Mouse (Mus musculus): Measurements from ENCODE around the gene Camkk1.

Camkk1 gene

GRCm38 (mm10) chr11:73018471-73019146, at the start of gene Camkk1:
TSS of gene Camkk1 (plus strand) at chr11:73019008.
- DNase-seq (ENCODE audit: low spot score) = peak; percentile 92

DNA sequence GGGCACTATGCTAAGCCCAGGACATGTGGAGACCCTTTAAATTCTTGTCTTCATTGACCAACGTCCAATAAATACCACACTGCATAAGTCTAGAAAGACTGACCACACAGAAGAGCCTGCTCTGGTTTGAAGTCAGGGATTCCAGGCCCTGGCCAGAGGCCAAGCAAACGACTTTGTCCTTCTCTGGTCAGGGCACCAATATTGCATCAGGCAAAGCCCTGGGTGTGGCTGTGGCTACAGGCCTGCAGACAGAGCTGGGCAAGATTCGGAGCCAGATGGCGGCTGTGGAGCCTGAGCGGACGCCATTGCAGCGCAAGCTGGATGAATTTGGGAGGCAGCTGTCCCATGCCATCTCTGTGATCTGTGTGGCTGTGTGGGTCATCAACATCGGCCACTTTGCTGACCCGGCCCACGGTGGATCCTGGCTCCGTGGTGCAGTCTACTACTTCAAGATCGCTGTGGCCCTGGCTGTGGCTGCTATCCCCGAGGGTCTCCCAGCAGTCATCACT, 43.8 kb upstream of the Camkk1 start:
- DNase-seq (ENCODE audit: low spot score) = no peak

GRCm38 (mm10) chr11:72982516-72982915, 36.3 kb upstream of the Camkk1 start:
- no peak for DNase-seq (ENCODE audit: low spot score)

DNA sequence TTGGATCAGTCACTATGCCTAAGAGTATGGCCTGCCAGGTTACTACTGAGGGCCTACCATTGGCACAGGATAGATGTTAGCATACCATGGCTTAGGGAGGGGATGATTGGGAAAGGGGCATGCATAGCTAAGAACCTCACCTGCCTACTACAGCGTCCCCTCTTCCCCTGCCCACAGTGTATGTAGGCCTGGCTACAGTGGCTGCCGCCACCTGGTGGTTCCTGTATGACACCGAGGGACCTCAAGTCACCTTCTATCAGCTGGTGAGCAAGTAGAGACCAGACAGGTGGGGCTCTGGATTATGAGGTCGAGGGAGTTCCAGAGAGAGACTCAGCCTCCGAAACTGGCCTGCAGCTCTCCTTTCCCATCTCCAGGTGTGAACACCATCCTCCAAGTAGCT, 35.5 kb upstream of the Camkk1 start:
- DNase-seq (ENCODE audit: low spot score) = no peak

- no peak for DNase-seq (ENCODE audit: low spot score)
These were observed 32.1 kb upstream of the Camkk1 start for GRCm38 (mm10) chr11:72986745-72987144.

DNA sequence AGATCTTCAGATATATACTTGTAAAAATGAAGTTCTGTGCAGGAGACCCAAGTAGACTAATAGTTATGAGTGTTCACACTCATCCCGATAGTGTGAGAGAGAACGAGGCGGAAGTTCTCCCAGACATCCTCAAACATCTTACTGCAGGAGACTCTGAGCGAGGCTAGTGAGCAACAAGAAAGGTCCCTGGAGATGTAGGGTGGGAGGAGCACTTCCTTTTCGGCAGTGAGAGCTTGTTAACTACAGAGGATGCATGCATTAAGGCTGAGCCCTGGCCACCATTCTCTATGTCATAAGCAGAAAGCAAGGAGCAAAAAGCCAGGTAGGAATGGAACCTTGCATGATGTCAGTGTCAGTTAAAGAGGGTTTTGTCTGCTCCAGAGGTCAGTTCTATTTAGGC, 31.6 kb upstream of the Camkk1 start:
- DNase-seq (ENCODE audit: low spot score) = no peak

DNA sequence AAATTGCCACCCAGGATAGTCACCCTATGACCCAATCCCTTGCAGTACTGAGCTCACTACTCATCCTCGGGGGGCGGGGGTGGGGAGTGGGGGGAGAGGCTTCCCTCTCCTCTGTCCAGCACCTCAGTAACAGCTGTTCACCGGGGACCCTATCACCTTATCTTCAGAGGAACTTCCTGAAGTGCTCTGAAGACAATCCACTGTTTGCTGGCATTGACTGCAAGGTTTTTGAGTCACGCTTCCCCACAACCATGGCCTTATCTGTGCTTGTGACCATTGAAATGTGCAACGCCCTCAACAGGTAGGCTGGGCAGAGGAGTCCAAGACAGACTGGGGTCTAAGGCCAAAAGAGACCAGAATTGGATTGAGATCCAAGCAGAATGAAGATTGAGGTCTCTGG, 31.0 kb upstream of the Camkk1 start:
- no peak for DNase-seq (ENCODE audit: low spot score)

GRCm38 (mm10) chr11:72989044-72989443, 29.8 kb upstream of the Camkk1 start:
- no peak for DNase-seq (ENCODE audit: low spot score)

- no peak for DNase-seq (ENCODE audit: low spot score)
These were observed 28.1 kb upstream of the Camkk1 start for GRCm38 (mm10) chr11:72990688-72991087.

GRCm38 (mm10) chr11:72991961-72992360, 26.8 kb upstream of the Camkk1 start:
- peak; percentile 54 for DNase-seq (ENCODE audit: low spot score)

DNA sequence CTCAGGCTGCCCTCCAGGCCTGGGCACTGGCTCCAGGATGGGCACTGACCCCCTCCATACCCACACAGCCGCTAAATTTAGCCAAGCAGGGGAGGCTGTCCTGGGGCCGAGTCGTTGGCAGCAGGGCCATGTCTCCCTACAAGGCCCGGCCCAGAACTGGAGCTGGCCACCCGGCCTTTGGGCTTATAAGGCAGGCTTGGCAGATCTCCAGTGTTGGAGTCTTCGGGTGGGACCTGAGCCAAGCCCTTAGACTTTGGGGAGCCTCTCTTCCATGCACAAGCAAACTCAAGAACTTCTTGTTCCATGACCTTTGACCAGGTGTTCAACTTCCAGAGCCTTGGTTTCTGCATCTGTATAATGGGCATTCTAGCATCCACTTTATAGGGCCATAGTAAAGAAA, 22.5 kb upstream of the Camkk1 start:
- peak; percentile 64 for DNase-seq (ENCODE audit: low spot score)

DNA sequence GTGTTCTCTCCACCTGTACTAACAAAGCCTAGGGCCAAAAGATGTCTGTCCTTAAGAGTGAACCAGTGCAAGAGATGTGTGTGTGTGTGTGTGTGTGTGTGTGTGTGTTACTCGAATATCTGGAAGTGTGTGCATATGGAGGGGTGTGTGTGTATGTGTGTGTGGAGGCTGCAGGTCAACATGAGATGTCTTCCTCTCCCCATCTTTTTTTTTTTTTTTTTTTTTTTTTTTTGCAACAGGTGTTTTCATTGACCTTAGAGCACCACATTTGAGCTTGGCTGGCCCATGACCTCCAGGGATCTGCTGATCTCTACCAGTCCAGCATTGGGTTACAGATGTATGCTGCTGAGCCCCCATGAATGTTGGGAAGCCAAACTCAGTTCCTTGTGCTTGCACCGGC, 22.0 kb upstream of the Camkk1 start:
- no peak for DNase-seq (ENCODE audit: low spot score)

DNA sequence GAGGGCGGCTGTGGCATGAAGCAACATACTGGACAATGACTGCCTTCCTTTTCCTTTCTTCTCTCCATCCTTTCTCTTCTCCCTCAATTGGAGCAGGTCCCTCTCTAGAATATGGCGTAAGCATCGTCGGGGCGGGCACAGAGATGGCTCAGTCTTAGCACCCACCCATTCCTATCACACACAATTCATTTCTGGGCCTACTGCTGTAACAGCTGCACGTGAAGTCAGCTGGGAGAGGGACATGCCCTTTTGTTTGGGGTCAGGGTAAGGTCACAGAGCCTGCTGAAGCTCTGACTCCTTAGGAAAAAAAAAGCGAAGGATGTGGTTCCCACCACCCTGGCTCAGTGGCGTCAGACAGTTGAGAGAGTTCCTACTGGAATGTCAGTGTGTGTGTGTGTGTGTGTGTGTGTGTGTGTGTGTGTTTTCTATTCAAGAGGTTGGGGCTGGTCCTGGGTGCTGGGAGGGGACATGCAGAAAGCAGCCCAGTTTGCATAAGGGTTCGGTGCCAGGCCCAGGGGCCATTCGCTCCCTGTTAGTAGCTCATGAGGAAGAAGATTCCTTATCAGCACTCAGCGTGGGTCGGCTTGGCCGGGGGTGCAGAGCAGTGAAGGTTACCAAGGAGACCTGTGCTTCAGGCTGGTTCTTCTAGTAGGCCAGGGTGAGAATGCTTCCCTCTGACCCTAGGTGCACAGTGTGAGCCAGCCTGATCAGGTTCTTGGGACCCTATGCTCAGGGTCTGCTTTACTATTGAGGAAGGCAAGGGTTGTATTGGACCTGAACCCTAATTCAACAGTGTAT, 21.1 kb upstream of the Camkk1 start:
- no peak for DNase-seq (ENCODE audit: low spot score)

DNA sequence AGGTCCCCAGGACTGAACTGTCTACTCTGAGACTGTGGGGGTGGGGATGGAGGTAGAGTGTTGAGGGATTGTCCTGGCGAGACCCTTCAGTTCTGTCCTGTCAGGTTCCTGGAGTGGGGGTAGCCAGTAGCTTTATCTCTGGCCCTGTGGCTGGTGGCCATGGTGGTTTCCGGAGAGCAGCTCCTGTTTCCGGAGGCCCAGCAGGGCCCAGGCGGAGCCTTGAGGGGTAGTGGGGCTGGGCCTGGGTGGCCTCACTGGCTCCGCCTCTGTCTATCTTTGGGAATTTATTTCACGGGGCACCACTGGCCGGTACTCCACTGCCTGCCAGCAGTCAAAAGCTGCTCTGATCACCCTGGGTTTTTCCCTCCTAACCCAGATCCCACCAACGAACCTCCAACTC, 20.0 kb upstream of the Camkk1 start, which contains the start of gene P2rx1:
P2rx1 (plus strand) TSS at position 333 of the 400 bp plus-strand sequence.
- no peak for DNase-seq (ENCODE audit: low spot score)

DNA sequence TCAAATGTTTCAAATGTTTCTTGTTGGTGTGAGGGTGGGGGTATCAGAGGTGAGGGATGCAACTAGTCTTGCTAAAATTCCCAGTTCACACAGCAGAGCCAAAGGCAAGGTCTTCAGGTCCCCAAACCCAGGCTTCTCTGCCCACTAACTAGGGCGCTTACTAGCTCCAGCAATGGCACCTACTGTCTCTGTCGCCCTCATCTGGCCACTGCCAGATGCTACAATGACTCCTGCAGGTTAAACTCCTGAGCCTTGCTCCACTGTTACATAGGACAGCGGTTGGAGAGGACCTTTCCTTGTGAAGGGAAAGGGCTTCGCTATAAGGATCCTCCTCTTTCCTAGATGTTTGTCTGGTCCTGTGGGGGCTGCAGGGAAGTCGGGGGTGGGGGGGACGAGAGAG, 17.8 kb upstream of the Camkk1 start:
- peak; percentile 82 for DNase-seq (ENCODE audit: low spot score)

DNA sequence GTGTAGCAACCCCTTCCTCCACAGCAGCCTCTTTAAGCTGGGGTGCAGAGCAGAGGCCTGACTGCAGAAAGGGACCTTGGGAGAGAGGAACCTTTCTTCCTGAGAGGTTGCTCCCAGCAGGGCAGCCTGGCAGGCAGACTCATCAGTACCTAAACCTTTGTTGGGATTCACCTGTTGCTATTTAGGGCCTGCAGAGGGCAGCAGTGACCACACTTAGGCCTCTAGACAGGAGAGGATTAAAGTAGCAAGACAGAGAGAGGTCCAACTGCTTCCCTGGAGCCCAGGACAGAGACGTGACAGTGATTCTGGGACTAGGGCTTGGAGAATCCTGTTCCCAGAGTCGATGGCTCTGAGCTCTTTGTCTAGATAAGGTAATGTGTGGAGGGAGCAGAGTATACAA, 12.4 kb upstream of the Camkk1 start:
- DNase-seq (ENCODE audit: low spot score) = no peak

GRCm38 (mm10) chr11:73007113-73007512, 11.7 kb upstream of the Camkk1 start:
- no peak for DNase-seq (ENCODE audit: low spot score)

GRCm38 (mm10) chr11:73007698-73008481, 10.9 kb upstream of the Camkk1 start:
- DNase-seq (ENCODE audit: low spot score) = peak; percentile 85

- DNase-seq (ENCODE audit: low spot score) = no peak
These were observed 10.0 kb upstream of the Camkk1 start for GRCm38 (mm10) chr11:73008826-73009225.

DNA sequence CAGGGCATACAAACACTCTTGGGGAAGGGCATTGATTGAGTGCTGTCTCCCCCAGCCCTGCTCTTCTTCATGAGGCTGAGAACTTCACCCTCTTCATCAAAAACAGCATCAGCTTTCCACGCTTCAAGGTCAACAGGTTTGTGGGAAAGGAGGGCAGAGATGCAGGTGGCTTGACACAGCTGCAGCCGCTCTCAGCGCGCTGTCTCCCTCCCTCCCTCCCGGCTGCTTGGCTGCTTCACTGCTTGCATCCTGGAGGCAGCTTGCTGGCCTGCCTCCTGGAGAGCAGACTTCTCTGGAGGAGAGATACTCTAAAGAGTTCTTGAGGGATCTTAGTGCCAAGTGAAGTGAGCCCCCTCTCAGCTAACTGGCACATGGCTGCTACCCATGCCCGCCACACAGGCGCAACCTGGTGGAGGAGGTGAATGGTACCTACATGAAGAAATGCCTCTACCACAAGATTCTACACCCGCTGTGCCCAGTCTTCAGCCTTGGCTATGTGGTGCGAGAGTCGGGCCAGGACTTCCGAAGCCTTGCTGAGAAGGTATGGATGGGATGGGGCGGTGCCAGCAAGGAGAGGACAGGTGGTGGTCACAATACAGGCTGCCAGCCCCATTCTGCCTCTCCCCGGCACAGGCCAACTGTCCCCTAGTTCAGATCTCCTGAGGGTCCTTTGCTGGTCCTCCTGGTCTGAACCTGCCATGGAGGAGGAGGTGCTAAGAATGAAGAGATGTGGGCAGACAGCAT, 9.1 kb upstream of the Camkk1 start:
- no peak for DNase-seq (ENCODE audit: low spot score)

DNA sequence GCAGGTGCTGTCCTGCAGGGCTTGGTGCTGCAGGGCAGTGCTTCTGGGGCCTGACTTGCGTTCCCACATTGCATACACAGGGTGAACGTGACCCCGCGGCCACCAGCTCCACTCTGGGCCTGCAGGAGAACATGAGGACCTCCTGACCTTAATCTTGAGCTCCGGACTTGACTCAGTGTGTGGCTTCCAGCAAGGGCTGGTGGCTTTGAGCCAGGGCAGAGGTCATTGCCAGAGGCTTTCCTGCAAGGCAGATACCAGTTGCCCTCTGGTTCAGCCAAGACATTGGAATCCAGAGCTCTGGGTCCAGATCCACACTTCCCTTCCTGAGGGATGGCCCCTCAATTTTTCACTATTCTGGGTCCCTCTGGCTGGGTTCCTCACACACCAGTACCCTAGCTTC, 4.8 kb upstream of the Camkk1 start:
- DNase-seq (ENCODE audit: low spot score) = no peak

DNA sequence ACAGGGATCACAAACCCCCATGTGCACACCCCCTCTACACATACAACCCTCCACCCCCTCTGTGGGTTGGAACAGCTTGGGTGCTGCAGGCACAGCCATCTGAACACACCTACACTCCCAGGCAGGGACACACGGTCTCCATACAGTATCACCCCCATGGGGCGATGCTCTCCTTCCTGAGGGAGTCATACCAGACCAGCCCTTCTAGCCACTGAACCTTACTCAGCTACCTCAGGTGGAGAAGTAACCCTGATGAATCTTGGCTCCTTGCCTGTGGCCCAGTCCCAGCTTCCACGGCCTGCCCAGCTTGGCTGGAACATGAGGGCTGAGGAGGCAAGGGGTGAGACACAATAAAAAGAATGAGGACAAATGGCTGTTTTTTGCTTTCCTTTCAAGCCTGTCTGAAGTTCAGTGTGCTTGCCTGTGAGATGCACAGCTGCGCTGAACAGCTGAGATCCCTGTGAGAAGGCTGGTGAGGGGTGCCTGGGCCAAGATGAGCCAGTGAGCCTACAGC, 3.9 kb upstream of the Camkk1 start:
- no peak for DNase-seq (ENCODE audit: low spot score)

Measured in testis, postnatal 10 days (tissue).